Mouse (Mus musculus): ENCODE data around the gene Terf2.

Terf2 gene

GRCm38 (mm10) chr8:107096366-107097036, at the start of gene Terf2:
Gene Terf2, minus strand, starts transcription at chr8:107096547.
- DNase-seq: peak; percentile 95

- no peak for DNase-seq
These were observed 47.2 kb upstream of the Terf2 start for GRCm38 (mm10) chr8:107143501-107143900.

DNA sequence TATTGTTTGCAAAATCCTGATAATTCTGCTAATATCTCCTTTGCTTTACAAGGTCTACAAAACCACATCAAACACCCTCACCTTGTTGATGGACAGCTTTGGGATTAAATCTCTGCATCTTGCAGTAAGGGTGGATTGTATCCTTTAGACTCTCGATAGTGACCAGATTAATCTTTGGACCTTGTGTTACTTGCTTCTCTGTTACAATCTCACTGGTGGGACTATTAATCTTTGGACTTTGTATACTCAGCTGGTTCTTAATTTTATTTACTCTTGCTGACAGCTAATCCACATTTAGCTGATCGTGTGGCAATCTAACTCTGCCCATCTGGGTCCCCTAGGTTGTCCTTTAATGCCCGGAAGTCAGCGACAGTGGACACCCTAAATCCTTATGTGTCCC, 46.2 kb upstream of the Terf2 start:
- DNase-seq: no peak

- DNase-seq: no peak
These were observed 43.5 kb upstream of the Terf2 start for GRCm38 (mm10) chr8:107139704-107140470.

GRCm38 (mm10) chr8:107138338-107138737, 42.0 kb upstream of the Terf2 start:
- no peak for DNase-seq

GRCm38 (mm10) chr8:107137591-107137990, 41.2 kb upstream of the Terf2 start:
- no peak for DNase-seq

DNA sequence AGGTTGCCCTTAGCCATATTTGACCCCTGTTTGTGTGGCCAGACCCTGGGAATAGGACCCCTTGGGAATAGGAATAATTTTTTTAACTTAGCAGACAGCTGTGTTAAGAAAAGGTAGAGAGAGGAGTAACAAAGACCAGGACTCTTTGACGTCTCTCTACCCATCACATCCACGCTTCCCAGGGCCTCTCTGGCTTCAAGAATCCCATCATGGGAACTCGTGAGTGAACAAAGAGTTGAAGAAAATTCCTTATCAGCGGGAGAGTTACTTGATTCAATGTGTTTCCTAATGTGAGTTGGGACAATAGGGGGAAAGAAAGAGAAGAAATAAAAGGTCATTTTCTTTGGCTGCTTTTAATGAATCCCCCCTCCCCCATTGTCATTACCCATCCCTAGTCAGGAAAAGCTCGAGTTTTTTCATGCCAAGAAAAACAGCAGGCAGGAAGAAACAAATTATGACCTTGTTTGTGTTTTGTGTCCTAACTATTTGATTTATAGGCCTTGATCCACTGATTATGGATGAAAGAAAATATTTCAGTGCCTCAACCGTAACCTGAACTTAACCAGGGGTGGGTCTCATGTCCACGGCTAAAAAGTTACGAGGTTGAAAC, 39.8 kb upstream of the Terf2 start:
- DNase-seq: no peak

- no peak for DNase-seq
These were observed 37.5 kb upstream of the Terf2 start for GRCm38 (mm10) chr8:107133881-107134280.

GRCm38 (mm10) chr8:107132581-107133491, 36.5 kb upstream of the Terf2 start:
- DNase-seq: no peak

DNA sequence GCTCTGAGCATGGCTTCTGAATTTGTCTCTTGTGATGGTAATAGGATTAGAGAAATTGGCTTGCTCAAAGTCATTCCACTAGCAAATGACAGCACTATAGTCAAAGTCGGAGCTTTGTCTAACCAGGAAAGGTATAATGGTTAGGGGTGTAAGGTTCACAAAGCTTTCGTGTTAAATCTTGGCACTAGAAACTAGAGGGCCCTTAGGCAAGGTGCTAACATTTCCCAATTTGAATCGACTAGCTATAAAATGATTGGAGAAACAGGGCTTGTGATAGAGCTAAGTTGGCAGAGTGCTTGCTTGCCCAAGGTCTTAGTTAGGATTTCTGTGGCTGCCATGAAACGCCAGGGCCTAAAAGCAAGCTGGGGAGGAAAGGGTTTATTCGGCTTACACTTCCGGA, 33.7 kb upstream of the Terf2 start:
- DNase-seq: no peak

GRCm38 (mm10) chr8:107129171-107130025, 33.1 kb upstream of the Terf2 start:
- DNase-seq: no peak

GRCm38 (mm10) chr8:107124343-107124742, 28.0 kb upstream of the Terf2 start:
- no peak for DNase-seq

- DNase-seq: no peak
These were observed 26.8 kb upstream of the Terf2 start for GRCm38 (mm10) chr8:107123063-107123614.

GRCm38 (mm10) chr8:107121681-107122291, 25.4 kb upstream of the Terf2 start:
- no peak for DNase-seq

DNA sequence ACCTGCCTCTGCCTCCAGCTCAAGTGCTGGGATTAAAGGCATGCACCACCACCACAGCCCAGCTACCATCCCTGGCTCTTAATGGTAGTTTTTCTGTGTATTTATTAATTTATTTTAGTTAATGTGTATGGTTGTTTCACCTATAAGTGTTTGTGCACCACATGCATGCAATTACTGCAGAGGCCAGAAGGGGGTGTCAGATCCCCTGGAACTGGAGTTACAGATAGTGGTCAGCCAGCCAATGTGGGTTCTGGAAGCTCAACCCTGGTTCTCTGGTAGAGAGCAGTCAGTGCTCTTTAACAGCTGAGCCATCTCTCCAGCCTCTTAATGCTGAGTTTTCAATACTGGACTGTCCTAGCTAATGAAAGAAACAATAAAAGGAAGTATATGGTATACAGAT, 24.5 kb upstream of the Terf2 start:
- no peak for DNase-seq

GRCm38 (mm10) chr8:107119412-107119811, 23.1 kb upstream of the Terf2 start:
- no peak for DNase-seq

DNA sequence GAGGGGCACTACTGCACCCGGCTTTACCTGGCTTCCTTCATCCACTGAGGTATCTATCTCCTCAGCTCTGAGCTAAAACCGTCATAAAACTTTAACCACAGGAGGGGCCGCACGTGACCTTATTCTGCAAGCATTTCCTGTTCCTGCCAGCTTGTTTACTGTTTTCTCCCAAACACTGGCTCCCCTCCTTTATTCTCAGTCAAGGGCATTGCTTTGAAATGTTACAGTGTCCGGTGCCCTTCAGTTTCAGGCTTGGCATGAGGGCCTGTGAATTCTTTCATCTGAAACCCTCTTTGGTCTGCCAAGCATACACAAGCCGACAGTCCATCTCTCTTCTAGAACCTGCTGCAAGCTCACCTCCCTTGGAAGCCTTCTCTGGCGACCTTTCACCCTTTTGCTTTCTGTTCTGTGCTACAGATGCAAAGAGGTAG, 22.5 kb upstream of the Terf2 start:
- no peak for DNase-seq

DNA sequence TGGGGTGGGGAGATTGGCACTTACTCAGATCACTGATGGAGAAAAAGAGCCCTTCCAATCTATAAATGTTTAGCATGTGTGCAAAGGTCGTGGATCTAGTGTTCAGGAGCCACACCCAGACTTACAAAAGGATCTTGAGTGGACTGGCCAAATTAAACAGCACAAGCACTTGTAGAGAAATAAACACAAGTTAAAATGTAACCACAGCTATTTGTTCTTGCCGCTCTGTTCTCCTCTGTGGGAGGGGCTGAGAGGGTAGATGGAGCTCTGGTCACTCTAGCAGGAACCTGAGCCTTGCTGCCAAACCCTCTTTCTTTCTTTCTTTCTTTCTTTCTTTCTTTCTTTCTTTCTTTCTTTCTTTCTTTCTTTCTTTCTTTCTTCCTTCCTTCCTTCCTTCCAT, 20.7 kb upstream of the Terf2 start:
- DNase-seq: no peak

GRCm38 (mm10) chr8:107116023-107116422, 19.7 kb upstream of the Terf2 start:
- peak; percentile 84 for DNase-seq

- DNase-seq: no peak
These were observed 18.6 kb upstream of the Terf2 start for GRCm38 (mm10) chr8:107115008-107115320.
